ENCODE assay signal across 12 mouse cellular contexts in the genomic region with DNA sequence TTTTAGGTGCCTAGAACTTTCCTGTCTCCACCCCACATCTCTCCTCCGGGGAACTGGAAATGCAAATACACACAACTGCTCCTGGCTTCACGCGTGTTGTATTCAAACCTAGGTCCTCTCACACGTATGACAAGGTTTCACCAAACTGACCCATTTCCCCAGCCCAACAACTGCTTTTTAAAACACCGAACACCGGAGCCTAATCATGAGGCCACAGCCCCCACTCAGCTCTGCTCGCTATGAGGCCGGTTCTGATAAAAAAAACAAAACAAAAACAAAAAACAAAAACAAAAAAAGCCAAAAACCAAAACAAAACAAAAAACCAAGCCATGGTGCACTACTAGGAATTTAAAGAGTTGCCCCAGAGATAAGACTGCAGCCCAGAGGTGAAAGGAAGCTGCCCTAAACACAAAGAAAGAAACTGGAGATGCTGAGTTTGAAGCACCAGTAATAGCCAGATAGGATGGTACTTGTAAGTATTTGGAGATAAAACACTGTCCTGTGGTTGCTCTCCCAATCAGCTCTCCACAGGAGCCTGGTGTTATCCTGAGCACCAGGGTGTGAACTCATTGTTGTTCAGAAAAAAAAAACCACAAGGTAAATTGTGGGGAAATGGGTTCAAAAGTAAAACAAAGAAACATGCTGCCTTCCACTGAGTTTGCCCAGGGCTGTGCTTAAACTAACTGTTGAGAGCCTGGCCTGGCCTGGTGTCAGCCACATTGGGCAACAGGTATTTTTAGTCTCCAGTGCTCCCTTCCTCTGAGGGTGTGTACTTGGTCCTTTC. TPM values are rescaled to one million over a fixed set of nuclear protein-coding genes. Genes with fewer than 3 reads are reported as not detected.
"Had no signal": no experiment of that assay in that cellular context is flagged by ENCODE, and none has a peak within 500 bp of the region (broad histone marks: within the 10 kb centered on the region; RNA-seq: fewer than 3 reads in every experiment).

No protein-coding gene starts in this region.

RNA-seq across cellular contexts. Expression of a gene that starts 7.2 kb away (rescaled TPM):
- total RNA-seq: layer of hippocampus, postnatal 10 days; left cerebral cortex, postnatal 36 days had no signal
- polyA plus RNA-seq: midbrain, embryonic 10.5 days; midbrain, embryonic 14.5 days; neural tube, embryonic 11.5 days had no signal

RNA-seq across cellular contexts. Expression of a gene that starts 43.3 kb away (rescaled TPM):
- total RNA-seq: layer of hippocampus, adult 2 months; layer of hippocampus, postnatal 10 days; left cerebral cortex, postnatal 36 days had no signal
- polyA plus RNA-seq: kidney, embryonic 14.5 days; limb, embryonic 12.5 days; lung, embryonic 15.5 days; midbrain, embryonic 10.5 days; midbrain, embryonic 14.5 days; myocyte; neural tube, embryonic 11.5 days; neural tube, embryonic 15.5 days; small intestine, adult 2 months had no signal
